Mouse (Mus musculus) left cerebral cortex, adult 18-20 months (tissue): ENCODE data around the gene Kcnq1. TPM values are rescaled to one million over a fixed set of nuclear protein-coding genes. Genes with fewer than 3 reads are reported as not detected.

Source experiments
- DNase-seq, 2 experiments: peaks; one replicate each; pipeline ENCODE4 v3.0.0; 2021 to 2022; ENCODE audit warnings: low spot score in 2 of 2, mixed read lengths in 1 of 2
- total RNA-seq, 2 experiments: library from RNA; stranded (reverse); gene quantifications; 2 replicates each; pipeline ENCODE4 v1.2.3; 2021

The Kcnq1 gene
- total RNA-seq, 2 experiments from 2014 or later, result 0.30 to 0.54 TPM

- DNase-seq, result no peak
These were observed 157.4 kb downstream of the Kcnq1 start for GRCm38 (mm10) chr7:143263557-143263956.

- no peak for DNase-seq
These were observed 157.8 kb downstream of the Kcnq1 start for GRCm38 (mm10) chr7:143263966-143264365.

- no peak for DNase-seq
These were observed 159.2 kb downstream of the Kcnq1 start for GRCm38 (mm10) chr7:143265386-143265785.

GRCm38 (mm10) chr7:143265829-143266438 lies 159.8 kb downstream of the Kcnq1 start:
- DNase-seq, result no peak

- no peak for DNase-seq
These were observed 167.6 kb downstream of the Kcnq1 start for GRCm38 (mm10) chr7:143273747-143274146.

GRCm38 (mm10) chr7:143275030-143275429 lies 168.9 kb downstream of the Kcnq1 start:
- DNase-seq, result no peak

- DNase-seq, result no peak
These were observed 177.5 kb downstream of the Kcnq1 start for GRCm38 (mm10) chr7:143283625-143284024.

- no peak for DNase-seq
These were observed 178.7 kb downstream of the Kcnq1 start for GRCm38 (mm10) chr7:143284866-143285265.

GRCm38 (mm10) chr7:143285440-143285839 lies 179.3 kb downstream of the Kcnq1 start:
- DNase-seq, result no peak

GRCm38 (mm10) chr7:143286532-143287290 lies 180.5 kb downstream of the Kcnq1 start:
- no peak for DNase-seq

- DNase-seq, result no peak
These were observed 182.0 kb downstream of the Kcnq1 start for GRCm38 (mm10) chr7:143288135-143288534.

GRCm38 (mm10) chr7:143289082-143289849 lies 183.1 kb downstream of the Kcnq1 start:
- DNase-seq, result no peak

GRCm38 (mm10) chr7:143294690-143295355 lies 188.7 kb downstream of the Kcnq1 start:
- DNase-seq, result no peak

GRCm38 (mm10) chr7:143295356-143296000 lies 189.3 kb downstream of the Kcnq1 start:
- DNase-seq, result peak; percentile 35 to 42

- no peak for DNase-seq
These were observed 189.8 kb downstream of the Kcnq1 start for GRCm38 (mm10) chr7:143296001-143296379.

GRCm38 (mm10) chr7:143296384-143296801 lies 190.2 kb downstream of the Kcnq1 start:
- DNase-seq, result peak; percentile 86 to 90

- no peak for DNase-seq
These were observed 193.9 kb downstream of the Kcnq1 start for GRCm38 (mm10) chr7:143300037-143300436.

GRCm38 (mm10) chr7:143300681-143301080 lies 194.5 kb downstream of the Kcnq1 start:
- DNase-seq, result peak in 1 of 2 experiments; percentile 20

- DNase-seq, result no peak
These were observed 196.0 kb downstream of the Kcnq1 start for GRCm38 (mm10) chr7:143302156-143302555.

- peak; percentile 65 to 69 for DNase-seq
These were observed 196.6 kb downstream of the Kcnq1 start for GRCm38 (mm10) chr7:143302593-143303238.
